Mouse (Mus musculus) regulatory T cell (primary cell): ENCODE results near the gene Akr1a1.
"Not testable (repeated sequence)": the region's sequence is repeated elsewhere in the genome, so short reads cannot be mapped to it uniquely, and the experiment has no call there.

ENCODE experiments used
- in situ Hi-C: fragments of 300-600 bp; cut with MboI, MseI; formaldehyde crosslinking; loops from one replicate; pipeline ENCODE4 v1.15.1; 2025; ENCODE audit warnings: high pct_unique_total_duplicates

Akr1a1 gene

GRCm38 (mm10) chr4:116650924-116651796 lies at the start of gene Akr1a1:
Gene Akr1a1 (minus strand): TSS chr4:116651680.
- in situ Hi-C loops, result no loop called here

- in situ Hi-C loops, result no loop called here
Observed at GRCm38 (mm10) chr4:116700964-116701363, 49.5 kb upstream of the Akr1a1 start.

GRCm38 (mm10) chr4:116698693-116699342 lies 47.3 kb upstream of the Akr1a1 start:
- in situ Hi-C loops, result no loop called here

- in situ Hi-C loops, result no loop called here
Observed at GRCm38 (mm10) chr4:116693785-116694184, 42.3 kb upstream of the Akr1a1 start.

GRCm38 (mm10) chr4:116692146-116692545 lies 40.7 kb upstream of the Akr1a1 start:
- in situ Hi-C loops, result no loop called here

- in situ Hi-C loops, result loop anchor here (5.0 kb wide), 1 partner anchor 62 kb away; the partner anchor contains the start of gene Nasp
Observed at GRCm38 (mm10) chr4:116689309-116689876, 37.9 kb upstream of the Akr1a1 start.

- in situ Hi-C loops, result loop anchor here (5.0 kb wide), 1 partner anchor 60 kb away; the partner anchor contains the start of gene Nasp
Observed at GRCm38 (mm10) chr4:116687041-116687440, 35.6 kb upstream of the Akr1a1 start.

- in situ Hi-C loops, result loop anchor here (5.0 kb wide), 1 partner anchor 58 kb away; the partner anchor contains the start of gene Nasp
Observed at GRCm38 (mm10) chr4:116685402-116686061, 34.1 kb upstream of the Akr1a1 start, which contains the start of gene Prdx1. Gene Prdx1 (plus strand): TSS chr4:116685544.

GRCm38 (mm10) chr4:116684665-116685064 lies 33.2 kb upstream of the Akr1a1 start:
- in situ Hi-C loops, result loop anchor here (5.0 kb wide), 1 partner anchor 57 kb away; the partner anchor contains the start of gene Nasp

GRCm38 (mm10) chr4:116683957-116684356 lies 32.5 kb upstream of the Akr1a1 start:
- in situ Hi-C loops, result no loop called here

- in situ Hi-C loops, result not testable (repeated sequence)
Observed at GRCm38 (mm10) chr4:116680521-116680920, 29.0 kb upstream of the Akr1a1 start.

GRCm38 (mm10) chr4:116679141-116679540 lies 27.7 kb upstream of the Akr1a1 start:
- in situ Hi-C loops, result no loop called here

GRCm38 (mm10) chr4:116677808-116678207 lies 26.3 kb upstream of the Akr1a1 start:
- in situ Hi-C loops, result no loop called here

GRCm38 (mm10) chr4:116676027-116676426 lies 24.5 kb upstream of the Akr1a1 start:
- in situ Hi-C loops, result no loop called here

GRCm38 (mm10) chr4:116674761-116675160 lies 23.3 kb upstream of the Akr1a1 start:
- in situ Hi-C loops, result not testable (repeated sequence)

GRCm38 (mm10) chr4:116672785-116673184 lies 21.3 kb upstream of the Akr1a1 start:
- in situ Hi-C loops, result no loop called here

- in situ Hi-C loops, result no loop called here
Observed at GRCm38 (mm10) chr4:116669291-116669690, 17.8 kb upstream of the Akr1a1 start.

- in situ Hi-C loops, result no loop called here
Observed at GRCm38 (mm10) chr4:116668145-116668544, 16.7 kb upstream of the Akr1a1 start.

- in situ Hi-C loops, result no loop called here
Observed at GRCm38 (mm10) chr4:116666625-116667024, 15.1 kb upstream of the Akr1a1 start.

GRCm38 (mm10) chr4:116661998-116662397 lies 10.5 kb upstream of the Akr1a1 start:
- in situ Hi-C loops, result no loop called here

GRCm38 (mm10) chr4:116660829-116661228 lies 9.3 kb upstream of the Akr1a1 start:
- in situ Hi-C loops, result no loop called here
